Mouse (Mus musculus) lung, postnatal 4 days (tissue): ENCODE data around the gene Armc2.

Source experiments
- DNase-seq, 2 experiments: peaks; one replicate each; pipeline ENCODE4 v3.0.0; 2021

Gene Armc2

DNA sequence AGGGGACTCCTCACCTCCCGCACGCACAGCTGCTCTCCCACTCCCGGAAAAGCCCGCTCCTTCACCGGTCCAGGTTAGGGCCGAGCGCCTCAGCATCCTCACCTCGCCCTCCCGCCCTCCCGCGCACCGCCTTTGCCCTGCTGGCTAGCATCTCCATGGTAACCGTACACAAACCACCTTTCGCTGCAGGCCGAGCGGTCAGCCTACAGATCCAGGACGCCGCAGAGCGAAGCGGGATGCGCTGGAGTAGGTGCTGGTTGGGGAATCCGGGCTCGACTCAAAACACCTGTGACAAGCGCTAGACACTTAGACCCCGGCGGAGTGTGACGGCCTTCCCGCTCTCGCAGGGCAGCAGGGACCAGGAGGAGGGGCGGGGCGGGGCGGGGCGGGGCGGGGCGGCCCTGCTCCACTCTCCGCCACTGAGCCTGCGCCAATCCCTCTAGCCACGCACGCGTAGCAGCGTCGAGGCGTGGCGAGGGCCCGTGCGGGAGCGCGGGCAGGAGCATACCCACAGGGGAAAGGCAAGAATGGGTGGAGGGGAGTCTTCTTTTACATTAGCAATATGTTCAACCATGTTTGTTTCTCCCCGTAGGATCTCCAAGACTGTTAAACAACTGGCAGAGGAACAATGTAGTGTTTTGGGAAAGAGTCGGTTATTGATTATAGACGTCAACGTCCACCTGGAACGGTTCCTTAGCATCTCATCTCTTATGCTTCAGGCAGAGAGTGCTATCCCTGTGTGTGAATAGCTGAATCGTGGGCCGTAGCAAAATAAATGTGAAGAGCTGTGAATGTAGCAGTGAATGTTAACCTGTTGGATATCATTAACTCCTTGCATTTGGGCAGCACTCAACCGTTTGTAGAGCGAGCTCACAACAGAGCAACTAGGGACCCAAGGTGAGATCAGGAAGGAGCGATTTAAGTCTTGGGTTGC, at the start of gene Armc2:
Gene Armc2, minus strand, starts transcription at position 427 of the 934 bp plus-strand sequence.
- DNase-seq: peak; percentile 73 to 81

DNA sequence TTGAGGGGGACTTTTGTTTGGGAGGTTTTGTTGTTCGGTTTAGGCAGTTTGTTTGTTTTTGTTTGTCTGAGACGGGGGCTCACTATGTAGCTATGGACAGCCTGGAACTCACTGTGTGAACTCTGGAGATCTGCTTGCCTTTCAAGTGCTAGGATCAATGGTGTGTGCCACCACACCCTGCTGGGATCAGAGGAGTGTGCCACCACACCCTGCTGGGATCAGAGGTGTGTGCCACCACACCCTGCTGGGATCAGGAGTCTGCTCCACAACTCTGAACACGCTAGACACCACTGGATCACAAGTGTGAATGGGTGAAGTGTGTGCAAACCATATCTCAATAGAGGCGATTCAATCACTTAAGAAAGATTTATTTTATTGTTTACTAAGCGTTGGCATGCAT, 46.2 kb upstream of the Armc2 start:
- no peak for DNase-seq

DNA sequence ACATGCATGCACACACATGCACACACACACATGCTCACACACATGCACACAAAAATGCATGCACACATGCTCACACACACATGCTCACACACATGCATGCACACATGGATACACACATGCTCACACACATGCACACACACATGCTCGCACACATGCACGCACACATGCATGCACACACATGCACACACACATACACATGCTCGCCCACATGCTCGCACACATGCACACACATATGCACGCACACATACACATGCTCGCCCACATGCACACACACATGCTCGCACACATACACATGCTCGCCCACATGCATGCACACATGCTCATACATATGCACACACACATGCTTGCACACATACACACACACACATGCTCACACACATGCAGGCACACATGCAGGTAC, 41.3 kb upstream of the Armc2 start:
- no peak for DNase-seq

DNA sequence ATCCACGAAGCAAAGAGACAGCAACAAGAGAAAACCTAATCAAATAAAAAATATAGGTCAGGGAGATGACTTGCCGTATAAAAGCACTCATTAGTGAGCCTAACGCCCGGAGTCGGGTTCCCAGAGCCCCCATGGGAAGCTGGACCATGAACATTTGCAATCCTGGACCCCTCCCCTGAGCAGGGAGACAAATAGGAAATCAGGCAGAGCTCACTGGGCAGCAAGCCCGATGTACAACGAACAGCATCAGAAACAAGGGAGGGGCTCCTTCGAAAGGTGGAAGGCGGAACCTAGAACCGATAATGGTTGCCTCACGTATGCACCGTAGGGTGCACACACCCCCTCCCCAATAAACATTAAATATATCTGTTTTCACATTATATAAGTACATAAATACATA, 39.5 kb upstream of the Armc2 start:
- DNase-seq: no peak

DNA sequence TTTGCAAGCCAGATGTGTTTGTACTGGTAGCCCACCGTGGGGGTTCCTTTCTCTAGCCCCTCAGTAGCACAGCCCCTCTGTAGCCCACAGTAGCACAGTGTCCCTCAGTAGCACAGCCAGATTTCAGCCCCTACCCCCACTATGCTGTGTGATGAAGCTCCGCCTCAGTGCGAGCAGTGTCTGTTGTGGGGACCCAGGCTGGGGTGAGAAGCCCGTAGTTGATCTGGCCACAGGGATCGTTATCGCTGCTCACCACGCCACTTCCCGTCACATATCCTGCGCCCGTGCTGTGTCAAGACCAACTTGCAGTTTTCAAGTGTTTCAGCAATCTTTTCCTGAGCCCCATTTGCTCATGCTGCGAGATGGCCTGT, 39.0 kb upstream of the Armc2 start:
- DNase-seq: peak; percentile 33 to 45

DNA sequence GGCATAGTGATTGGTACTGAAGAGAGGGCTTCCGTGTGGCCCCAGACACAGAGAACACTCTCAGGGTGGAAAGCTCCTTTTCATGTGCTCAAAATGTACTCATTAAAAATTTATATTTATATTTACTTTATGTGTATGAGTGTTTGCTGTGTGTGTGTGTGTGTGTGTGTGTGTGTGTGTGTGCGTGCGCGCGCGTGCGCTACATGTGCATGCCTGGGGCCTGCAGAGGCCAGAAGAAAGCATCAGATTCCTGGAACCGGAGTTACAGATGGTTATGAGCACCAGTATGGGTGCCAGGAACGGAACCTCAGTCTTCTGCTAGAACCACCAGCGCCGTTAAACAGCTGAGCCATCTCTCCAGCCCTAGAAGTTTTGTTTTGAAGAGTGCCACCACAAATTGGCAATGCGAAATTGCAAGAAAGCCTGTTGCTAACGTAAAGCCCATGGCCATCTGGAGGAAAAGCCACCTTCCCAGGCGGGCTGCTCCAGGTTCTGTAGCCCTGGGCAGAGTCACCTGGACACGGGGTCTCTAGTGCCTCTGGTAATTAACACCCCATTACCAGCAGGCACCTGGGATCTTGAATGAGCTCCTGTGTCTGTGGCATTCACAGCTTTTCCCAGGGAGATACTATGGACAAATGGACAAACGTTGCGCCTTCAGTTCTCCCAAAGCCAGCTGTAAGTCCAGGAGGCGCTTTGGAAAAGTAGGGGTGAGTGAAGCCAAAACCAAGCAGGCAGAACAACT, 38.4 kb upstream of the Armc2 start:
- DNase-seq: no peak

DNA sequence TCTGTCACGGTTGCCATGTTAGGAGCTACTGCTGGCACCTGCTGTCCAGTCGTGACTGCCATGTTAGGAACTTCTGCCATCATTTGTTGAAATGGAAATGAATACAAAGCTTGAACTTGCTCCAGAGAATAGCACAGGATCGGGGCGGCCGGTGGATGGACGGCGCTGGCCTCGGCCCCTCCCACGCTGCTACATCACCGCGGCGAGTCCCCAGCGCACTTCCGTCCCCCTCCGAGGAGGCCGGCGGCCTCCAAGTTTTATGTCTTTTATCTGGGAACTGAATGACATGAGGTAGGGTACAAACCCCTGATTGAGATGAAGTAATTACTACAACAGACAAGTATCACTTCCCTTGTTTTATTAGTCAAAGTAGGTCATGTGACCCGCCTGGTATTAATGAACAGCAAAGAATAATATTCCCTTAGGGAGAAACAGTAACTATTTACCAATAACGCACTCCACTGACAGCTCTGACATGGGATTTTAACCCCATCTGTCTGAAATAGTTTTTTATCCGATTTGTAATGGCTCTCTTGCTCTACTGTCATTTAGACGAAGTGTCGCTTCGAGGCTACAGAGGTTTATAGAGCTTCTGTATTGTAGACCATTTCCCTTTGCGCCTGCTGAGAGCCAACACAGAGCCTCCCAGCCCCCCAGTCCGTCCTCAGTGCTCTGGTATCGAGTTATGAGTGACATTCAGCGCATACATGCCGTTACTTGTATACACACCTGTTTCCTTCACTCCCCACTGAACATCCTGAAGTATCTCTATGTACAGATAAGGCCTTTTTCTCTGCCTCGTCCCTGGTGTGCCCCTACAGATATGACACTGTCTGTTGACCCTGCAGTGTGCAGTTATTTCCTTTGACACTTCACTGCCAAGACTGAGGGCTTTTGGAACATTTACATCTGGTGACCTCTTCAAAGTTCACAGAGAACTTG, 37.3 kb upstream of the Armc2 start:
- DNase-seq: no peak

DNA sequence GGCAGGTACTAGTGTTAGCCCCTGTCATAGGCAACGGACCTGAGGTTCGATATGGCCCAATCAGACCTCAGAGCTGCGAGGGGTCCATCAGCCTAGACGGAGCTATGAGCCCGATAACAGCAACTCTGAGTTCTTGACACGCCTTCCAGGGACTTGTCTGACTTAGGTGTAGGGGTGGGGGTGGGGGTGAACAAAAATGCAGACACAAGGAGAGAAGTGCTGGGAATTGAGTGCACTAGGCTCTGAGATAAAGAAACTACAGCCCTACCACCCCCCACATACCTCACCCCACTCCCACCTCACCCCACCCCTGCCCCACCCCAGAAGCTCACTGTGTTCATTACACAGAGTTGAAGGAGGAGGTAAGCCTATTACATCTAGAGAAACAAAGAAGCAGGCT, 32.8 kb upstream of the Armc2 start:
- no peak for DNase-seq

DNA sequence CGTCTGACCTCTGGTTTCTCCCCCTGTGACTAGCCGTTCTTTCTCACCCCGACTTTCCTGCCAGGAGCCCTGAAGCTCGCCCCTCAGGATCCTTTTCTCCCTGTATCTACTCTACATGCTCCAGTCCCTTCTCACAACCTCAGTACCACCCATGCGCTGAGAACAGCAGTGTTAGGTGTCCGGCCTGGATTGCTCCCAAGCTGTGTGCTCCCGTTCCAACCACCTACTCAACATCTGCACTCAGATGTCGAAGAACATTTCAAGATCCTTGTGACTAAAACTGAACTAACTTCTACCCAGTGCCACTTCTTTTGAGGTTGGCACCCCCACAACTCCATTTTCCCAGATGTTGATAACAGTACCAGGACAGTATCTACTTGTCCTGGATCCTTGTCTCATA, 30.4 kb upstream of the Armc2 start:
- DNase-seq: no peak

DNA sequence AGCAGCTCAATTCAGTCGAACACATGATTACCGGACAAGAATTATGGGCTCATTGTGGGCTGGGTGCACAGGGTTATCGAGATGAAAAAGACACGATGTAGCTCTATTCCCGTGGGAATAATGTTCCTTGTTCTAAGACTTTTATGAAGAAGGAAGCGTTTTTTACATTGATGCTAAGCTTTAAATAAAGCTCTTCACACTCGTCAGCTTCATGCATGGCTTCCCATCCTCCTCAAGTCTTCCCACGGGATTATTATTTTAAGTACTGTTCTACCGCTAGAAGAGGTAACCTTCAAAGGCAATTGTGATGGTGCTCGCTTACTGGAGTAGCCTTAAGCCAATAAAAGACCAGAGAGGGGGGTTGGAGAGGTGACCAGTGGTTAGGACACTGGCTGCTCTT, 26.3 kb upstream of the Armc2 start:
- DNase-seq: no peak

DNA sequence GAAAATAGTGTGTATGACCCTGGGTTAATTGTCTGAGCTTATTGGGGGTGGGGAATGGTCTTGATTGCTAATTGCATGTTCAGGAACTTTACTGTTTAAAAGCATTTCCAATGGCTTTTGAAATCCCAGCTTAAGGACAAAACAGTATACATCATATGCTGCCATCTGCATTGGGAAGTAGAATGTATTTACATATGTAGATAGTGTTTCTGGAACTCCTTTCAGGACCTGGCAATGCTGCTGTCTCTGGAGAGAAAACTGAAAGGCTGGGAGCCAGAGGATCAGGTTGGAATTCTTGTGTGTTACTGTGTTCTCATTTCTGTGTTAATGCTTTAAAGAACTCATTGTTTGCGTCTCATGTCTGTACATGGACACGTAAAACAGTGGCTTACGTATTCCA, 25.1 kb upstream of the Armc2 start:
- no peak for DNase-seq

DNA sequence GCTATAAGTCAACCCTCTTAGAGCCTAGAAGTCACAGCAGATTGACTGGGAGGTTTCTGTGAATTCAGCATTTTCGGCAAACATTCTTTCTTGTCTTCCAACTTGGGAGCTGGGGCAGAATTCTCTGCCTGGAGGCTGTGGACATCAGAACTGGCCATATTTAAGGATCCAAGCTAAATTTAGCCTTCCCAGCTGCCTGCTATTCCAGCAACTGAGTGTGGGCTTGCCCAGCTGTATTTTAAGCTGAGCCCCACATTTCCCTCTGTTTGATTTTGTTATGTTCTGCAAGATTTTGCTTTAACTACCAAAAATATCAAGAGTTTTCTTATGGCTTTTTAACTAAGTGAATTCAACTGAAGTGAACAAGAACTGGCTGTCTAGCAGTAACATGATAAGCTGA, 24.6 kb upstream of the Armc2 start:
- no peak for DNase-seq

DNA sequence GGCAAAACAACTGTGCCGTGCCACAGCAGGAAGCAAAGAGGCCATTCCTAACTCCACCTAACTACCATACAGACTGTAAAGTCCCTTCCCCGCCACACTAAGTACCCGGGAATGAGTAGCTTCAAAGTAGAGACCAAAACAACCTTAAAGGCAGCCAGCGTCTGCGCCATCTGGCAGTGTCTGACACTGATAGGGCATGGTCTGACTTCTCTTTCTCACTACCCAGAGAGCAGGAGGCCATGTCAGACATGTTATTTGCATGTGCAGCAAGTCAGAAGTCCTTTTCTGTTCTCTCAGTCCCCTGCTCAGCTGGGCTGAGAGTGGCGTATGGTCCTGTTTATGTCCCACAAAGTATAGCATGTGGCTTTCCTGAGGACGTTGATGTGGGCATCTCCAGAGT, 23.8 kb upstream of the Armc2 start:
- DNase-seq: no peak

DNA sequence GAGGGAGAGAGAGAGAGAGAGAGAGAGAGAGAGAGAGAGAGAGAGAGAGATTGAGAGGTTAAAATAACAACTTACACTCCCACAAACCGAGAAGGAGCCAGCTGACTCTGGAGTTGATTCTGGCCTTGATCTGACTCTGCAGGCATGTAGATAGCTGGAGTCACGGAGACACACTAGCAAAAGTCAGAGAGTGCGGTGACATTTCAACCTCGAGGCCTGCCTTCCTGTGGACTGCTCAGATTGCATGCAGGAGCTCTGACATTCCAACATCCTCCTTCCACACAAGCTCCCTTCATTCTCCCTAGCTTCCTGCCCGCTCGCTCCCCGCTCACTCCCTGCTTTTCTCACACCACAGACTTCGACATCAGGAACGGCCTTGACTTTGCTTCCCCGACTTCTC, 20.3 kb upstream of the Armc2 start:
- DNase-seq: no peak

DNA sequence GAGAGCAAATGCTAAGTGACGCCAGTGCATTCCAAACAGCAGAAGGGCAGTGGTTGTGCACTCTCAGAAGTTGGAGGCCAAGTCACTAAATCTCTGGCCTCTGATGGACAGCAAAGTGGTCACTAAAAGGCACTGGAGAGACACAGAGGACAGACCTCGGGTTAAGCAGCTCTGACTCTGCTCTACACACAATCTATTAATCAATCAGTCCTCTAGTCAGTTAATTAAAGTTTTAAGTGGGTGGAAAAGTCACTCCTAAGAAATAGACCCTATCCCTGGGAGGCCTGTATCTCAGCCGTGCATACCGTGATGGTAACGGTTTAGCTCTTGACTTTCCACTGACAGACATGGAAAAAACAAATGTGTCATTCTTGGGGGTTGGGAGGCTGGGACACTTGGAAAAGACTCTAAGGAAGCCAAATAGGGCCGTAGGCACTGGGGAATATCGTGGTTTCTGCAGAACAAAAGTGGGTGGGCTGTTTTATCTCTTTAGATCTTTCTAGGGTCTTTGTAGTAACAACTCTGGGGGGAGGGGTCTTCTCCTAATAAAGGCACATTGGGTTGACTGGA, 19.1 kb upstream of the Armc2 start:
- DNase-seq: no peak

DNA sequence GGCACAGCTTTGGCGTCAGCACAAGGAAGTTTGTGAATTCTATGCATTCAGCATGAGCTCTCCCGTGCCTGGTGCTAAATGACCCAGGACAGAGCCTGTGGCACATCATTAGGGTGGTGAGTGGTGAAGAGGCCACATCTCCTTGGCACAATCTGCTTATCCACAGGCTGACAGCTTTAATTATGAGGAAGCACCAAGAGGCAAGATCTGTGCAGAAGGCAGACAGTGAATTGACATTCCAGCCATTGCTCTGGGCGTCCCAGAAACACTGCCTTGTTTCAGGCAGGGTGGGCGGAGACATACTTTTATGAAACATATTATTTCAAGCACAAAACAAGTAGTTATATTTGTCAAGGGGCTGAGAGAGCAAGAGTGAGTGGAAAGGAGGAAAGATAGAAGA, 18.6 kb upstream of the Armc2 start:
- DNase-seq: peak in 1 of 2 experiments; percentile 39

DNA sequence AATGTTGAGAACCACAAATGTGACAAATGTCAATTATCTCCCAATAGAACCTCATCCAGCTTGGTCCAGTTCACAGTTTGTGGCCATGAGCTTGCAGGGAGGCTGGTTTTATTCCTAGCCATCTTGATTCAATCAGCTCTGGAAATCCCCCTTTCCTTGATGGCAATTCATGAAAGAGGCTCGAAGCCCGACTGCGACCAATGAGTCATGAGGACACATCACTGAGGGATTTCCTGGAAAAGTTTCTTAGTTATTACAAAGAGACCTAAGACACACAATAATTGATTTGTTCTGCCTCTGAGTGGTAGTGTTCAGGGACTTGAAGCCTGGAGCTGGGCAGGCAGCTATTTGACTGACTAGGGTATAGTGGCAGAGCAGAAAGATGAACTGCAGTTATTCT, 15.3 kb upstream of the Armc2 start:
- DNase-seq: no peak

DNA sequence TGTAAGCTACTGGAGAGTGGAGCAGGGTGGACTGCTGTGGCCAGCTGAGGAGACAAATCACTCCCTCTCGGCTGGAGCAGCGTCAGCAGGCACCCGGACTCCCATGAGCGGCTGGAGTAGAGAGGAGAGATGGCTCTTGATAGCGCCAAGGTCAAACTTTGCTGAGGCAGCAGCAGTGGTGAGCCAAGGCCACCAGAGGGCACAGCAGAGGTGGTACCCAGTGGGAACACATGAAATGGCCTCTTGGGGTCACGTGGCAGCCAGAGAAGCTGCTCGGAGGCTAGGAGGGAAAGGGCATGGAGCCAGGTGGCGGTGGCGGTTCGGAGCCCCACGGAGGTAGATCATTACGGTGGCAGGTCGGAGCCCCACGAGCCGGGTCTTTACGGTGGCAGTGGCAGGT, 12.8 kb upstream of the Armc2 start:
- DNase-seq: peak; percentile 89

DNA sequence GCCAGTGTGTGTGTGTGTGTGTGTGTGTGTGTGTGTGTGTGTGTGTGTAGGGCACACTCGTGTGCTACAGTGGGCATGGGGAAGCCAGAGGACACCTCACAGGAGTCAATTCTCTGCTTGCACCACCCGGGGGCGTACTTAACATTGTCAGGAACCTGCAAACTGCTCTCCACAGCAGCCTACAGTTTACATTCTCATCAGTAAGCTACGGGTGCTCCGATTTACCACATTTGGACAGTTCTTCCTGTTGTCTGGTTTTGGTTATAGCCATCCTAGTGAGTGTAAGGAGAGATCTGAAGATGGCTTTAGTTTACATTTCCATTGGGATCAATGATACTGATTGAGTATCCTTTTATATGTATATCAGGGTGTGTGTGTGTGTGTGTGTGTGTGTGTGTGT, 11.3 kb upstream of the Armc2 start:
- DNase-seq: no peak

DNA sequence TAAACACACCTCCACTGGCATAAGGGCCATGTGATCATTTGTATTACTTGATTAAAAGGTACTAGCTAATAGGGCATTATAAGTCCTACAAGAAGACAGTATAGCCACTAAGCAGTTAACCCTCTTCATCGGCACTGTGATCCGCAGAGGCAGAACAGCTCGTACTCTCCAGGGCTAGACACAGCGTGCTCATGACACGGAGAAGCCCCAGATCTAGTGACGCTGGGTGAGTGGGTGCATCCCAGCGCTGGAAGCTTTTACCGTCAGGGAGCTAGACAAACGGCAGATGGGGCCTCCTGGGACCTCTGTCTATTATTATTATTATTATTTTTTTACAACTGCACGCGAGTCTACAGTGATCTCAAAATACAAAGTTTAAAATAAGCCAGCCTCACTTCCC, 9.1 kb upstream of the Armc2 start:
- DNase-seq: no peak

DNA sequence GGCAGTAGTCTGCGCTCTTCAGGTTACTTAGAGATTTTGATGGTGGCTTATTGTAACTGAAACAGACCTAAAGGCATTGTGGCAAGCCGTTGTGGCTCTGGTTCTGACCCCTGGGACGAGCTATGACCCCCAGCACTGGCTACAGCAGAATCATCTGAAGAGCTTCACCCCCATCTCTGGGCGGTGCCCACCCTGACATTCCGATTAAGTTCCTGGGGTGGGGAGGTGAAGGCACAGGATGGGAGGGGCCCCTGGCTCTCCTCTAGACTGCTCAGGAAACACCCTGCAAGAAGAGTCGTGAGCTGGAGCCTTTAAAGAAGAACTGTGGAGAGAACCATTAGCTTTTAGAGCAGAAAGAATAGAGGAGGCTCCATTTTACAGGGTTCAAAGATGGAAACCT, 6.2 kb upstream of the Armc2 start:
- no peak for DNase-seq

DNA sequence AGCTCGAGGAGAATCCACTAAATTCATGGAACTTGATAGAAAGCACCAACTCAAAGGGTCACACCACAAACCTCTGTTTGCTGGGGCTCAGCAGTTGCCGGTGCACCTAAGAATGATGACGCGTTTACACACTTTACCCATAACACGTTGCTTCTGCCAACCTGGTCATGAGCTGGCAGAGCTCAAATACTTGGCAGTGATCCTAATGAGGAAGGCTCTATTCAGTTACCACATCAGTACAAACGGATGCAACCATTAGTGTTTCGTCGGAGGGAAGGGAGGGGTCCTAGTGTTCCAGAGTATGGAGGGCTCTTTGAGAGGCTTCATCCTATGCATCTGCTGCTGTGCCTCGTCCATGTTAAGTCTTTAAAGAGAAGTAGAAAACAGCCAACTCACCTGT, 3.3 kb upstream of the Armc2 start:
- DNase-seq: no peak

DNA sequence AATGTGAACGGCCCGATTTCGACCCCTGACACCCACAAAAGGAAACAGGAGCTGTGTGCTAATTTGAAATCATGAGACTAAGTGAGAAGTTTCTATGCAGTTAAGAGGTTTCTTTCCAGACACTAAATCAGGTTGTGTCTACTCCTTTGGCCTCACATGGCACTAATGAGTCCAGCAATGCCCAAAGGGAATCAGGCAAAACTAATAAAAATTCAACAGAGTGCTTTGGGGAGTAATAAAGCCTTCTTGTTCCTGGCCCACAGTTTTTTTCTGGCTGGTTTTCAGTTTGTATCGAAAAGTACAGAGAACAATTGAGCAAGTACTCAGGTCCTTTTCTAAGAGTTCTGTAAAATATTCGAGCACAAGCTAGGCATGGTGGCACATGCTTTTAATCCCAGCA, 4.2 kb downstream of the Armc2 start:
- no peak for DNase-seq
